Mouse (Mus musculus) liver, embryonic 12.5 days (tissue): ENCODE data around the gene Itga11. TPM values are rescaled to one million over a fixed set of nuclear protein-coding genes. Genes with fewer than 3 reads are reported as not detected.
"Not testable (repeated sequence)": the region's sequence is repeated elsewhere in the genome, so short reads cannot be mapped to it uniquely, and the experiment has no call there.

Experiments
- ATAC-seq: fragments of 200-750 bp; cut with Nextera tagmentation; 2 replicates; pipeline ENCODE4 v1.8.0; 2017; ENCODE audit warnings: moderate number of reproducible peaks, mild to moderate bottlenecking, moderate library complexity
- H3K27ac ChIP-seq: fragments of 300-500 bp; sonication (generic); 2 replicates; pipeline ENCODE4 v1.5.1; 2016; ENCODE audit warnings: mild to moderate bottlenecking
- H3K27me3 ChIP-seq: fragments of 300-500 bp; sonication (generic); replicated peaks from 2 replicates; pipeline ENCODE4 v1.6.1; 2016; ENCODE audit warnings: mild to moderate bottlenecking, moderate library complexity
- H3K36me3 ChIP-seq: fragments of 300-500 bp; sonication (generic); 2 replicates; pipeline ENCODE4 v1.6.1; 2016; ENCODE audit warnings: mild to moderate bottlenecking, moderate library complexity
- H3K4me1 ChIP-seq: fragments of 300-500 bp; sonication (generic); 2 replicates; pipeline ENCODE4 v1.6.1; 2016
- H3K4me2 ChIP-seq: fragments of 300-500 bp; sonication (generic); 2 replicates; pipeline ENCODE4 v1.6.1; 2016; ENCODE audit warnings: mild to moderate bottlenecking, moderate library complexity
- H3K4me3 ChIP-seq: fragments of 300-500 bp; sonication (generic); 2 replicates; pipeline ENCODE4 v1.5.1; 2016; ENCODE audit warnings: mild to moderate bottlenecking, moderate library complexity
- H3K9ac ChIP-seq: fragments of 300-500 bp; sonication (generic); 2 replicates; pipeline ENCODE4 v1.6.1; 2016; ENCODE audit warnings: mild to moderate bottlenecking, moderate library complexity
- H3K9me3 ChIP-seq: fragments of 300-500 bp; sonication (generic); replicated peaks from 2 replicates; pipeline ENCODE4 v1.6.1; 2016; ENCODE audit warnings: mild to moderate bottlenecking, moderate library complexity
- WGBS: fragments of 180-500 bp; shearing (Covaris S2); methylation state at CpG from one replicate; pipeline ENCODE4 v1.1.7; 2016; ENCODE audit not compliant: insufficient replicate concordance; 5-methylcytosine and 5-hydroxymethylcytosine counted together
- polyA plus RNA-seq: library from polyadenylated mRNA; unstranded; fragments of >200 nt; fragmentation: Nextera tagmentation; extraction: Ambion mirVana; gene quantifications from 2 replicates; pipeline ENCODE4 v1.2.1, GENCODE M21; 2016

The Itga11 gene
- polyA plus RNA-seq, 1 experiment from 2014 or later, result 0.21 TPM

DNA sequence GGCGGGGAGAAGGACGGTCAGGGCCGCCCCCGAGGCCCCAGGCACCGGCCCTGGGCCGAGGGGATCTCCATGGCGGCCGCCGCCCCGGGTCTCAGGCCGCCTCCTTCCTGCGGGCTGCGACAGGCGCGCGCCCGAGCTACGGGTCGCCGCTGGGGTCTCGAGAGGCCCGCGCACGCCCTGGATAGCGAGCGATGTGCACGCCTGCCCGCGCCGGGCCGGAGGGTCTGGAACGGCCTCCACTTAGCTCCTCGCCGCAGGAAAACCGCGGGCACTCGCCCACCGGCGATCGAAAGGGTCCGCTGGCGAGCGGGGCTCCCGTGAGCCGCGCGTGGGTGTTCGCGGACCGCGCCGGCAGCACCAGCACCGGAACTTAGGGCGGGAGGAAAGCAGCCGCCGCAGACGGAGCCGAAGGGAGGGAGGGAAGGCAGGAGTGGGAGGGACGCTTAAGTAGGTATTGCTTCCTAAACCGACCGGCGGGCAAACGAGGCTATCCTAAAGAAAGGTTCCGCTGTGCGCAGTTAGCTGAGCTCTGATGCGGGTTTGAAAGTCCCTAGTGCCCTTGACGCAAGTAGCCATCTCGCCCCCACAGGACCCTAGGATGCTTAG is 134.0 kb downstream of the Itga11 start, which contains the start of gene Fem1b:
Gene Fem1b (minus strand): TSS at position 419 of the 606 bp plus-strand sequence.
- peaks cover 44% of the 10 kb centered on the region for H3K4me1 ChIP-seq
- peak within 1 kb of the TSS; percentile 84 for H3K4me3 ChIP-seq
- H3K9me3 ChIP-seq, result no peaks in the 10 kb centered on the region
- peak; percentile 84 for ATAC-seq
- WGBS, result 1% methylated on average over 68 of the region's 68 CpGs
- H3K27ac ChIP-seq, result peak within 1 kb of the TSS; percentile 94
- H3K27me3 ChIP-seq, result no peaks in the 10 kb centered on the region
- peak within 1 kb of the TSS; percentile 93 for H3K4me2 ChIP-seq
- peak within 1 kb of the TSS; percentile 95 for H3K9ac ChIP-seq
- peaks cover 14% of the 10 kb centered on the region; the same call in 1 of the 2 replicates for H3K36me3 ChIP-seq

DNA sequence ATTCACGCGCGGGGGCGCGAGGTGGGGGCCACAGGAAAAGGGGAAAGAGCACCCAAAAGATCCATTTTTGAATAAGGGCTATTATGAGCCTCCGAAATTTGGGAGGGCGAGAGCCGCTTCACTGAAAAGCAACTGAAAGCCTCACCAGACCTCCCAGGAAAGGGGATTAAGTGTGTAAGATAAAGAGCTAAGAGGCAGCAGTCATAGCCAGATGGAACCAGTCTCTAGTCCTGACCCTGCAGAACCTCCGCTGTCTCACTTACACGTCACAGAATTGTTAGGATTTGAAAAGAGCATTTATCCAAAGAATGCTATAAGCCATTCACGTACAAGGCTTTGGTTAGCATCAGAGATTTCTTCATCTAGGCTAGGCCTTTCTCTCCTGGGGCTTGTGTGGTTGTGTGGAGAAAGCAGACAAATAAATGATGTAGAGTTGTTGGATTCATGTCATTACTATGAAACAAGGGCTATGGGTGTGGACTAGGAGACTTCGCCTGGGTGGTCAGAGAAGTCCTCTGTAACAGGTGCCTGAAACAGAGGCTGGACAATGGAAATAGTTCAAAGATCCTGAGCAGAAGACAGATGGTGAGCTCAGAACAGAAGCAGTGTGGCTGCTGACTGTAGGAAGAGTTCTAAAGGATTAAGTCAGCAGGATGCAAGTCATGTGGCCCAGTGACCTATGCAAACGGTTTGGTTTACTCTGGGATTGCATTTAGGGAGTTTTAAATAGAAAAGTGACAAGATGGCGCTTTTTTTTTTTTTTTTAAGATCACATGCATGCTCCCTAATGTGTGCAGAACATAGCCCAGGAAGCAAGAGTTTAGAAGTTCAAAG is 134.8 kb downstream of the Itga11 start:
- Histone ChIP-seq H3K27me3 (no peaks in the 10 kb centered on the region), H3K9ac (peak overlapping the region; percentile 95), H3K4me2 (peak overlapping the region; percentile 93), H3K9me3 (no peaks in the 10 kb centered on the region), H3K27ac (peak overlapping the region; percentile 94), H3K36me3 (peaks cover 8% of the 10 kb centered on the region; the same call in 1 of the 2 replicates), H3K4me3 (peak overlapping the region; percentile 84), H3K4me1 (peaks cover 38% of the 10 kb centered on the region)
- 24% methylated on average over 14 of the region's 14 CpGs for WGBS
- no peak for ATAC-seq

DNA sequence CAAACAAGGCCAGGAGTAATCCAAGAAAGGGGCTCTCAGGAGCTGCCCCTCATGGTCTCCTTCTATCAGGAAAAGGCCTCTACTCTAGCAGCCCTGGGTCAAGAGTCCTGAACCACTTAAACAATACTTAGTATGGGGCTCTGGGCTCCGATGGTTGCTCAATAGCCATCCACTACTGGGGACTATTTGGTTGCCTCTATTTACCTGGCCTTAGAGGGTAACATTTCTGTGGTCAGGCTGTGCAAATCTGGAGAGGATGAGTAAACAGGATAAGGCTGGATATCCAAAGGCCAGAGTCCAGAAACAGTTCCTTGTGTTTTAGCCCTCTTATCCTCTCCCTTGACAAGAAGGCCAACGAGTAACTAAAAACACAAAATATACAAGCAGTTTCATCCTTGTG is 137.1 kb downstream of the Itga11 start:
- 72% methylated on average over 2 of the region's 2 CpGs for WGBS
- no peaks in the 10 kb centered on the region for H3K9me3 ChIP-seq
- no peaks in the 10 kb centered on the region for H3K27me3 ChIP-seq
- no peaks in the 10 kb centered on the region for H3K36me3 ChIP-seq
- peak overlapping the region; percentile 38; the same call in 1 of the 2 replicates for H3K27ac ChIP-seq
- no peak for ATAC-seq
- H3K9ac ChIP-seq, result no peak overlapping the region
- H3K4me1 ChIP-seq, result peaks cover 35% of the 10 kb centered on the region
- H3K4me3 ChIP-seq, result no peak overlapping the region
- no peak overlapping the region for H3K4me2 ChIP-seq

DNA sequence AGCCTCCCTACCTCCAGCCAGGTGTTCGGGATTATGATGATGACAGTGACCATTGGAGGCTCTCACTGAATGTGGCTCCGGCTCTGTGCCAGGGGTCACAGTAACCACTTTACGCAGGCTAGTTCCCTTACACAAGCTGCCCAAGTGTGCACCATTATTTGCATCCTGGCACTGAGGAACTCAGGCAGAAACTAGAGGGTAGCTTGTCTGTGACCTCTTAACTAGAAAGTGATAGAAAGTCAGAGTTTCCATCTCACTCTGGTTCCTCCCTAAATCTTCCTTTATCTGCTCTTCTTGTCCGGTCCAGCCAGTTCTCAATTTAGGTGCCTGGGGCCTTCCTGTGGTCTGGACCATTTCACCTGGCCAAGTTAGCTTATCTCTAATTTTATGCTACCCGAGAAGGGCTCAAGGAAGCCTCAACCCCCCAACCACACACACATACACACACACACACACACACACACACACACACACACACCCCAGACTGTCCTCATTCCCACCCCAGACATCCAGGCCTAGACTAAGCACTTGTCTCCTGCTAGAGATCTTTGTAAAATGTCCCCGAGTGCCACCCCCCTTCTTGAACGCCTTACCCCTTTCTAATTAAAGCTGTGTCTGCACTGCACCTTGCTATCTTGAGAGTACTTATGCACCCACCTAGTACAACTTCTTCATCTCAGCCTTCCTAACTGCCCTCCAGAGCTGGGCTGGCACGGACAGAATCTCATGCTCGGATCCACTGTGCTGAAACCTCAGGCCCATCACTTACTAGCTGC is 138.9 kb downstream of the Itga11 start:
- 66% methylated on average over 9 of the region's 9 CpGs for WGBS
- H3K4me1 ChIP-seq, result peaks cover 28% of the 10 kb centered on the region
- no peak overlapping the region for H3K4me2 ChIP-seq
- H3K27ac ChIP-seq, result no peak overlapping the region
- no peak for ATAC-seq
- H3K9ac ChIP-seq, result no peak overlapping the region
- no peaks in the 10 kb centered on the region for H3K36me3 ChIP-seq
- no peak overlapping the region for H3K4me3 ChIP-seq
- H3K9me3 ChIP-seq, result no peaks in the 10 kb centered on the region
- H3K27me3 ChIP-seq, result no peaks in the 10 kb centered on the region

DNA sequence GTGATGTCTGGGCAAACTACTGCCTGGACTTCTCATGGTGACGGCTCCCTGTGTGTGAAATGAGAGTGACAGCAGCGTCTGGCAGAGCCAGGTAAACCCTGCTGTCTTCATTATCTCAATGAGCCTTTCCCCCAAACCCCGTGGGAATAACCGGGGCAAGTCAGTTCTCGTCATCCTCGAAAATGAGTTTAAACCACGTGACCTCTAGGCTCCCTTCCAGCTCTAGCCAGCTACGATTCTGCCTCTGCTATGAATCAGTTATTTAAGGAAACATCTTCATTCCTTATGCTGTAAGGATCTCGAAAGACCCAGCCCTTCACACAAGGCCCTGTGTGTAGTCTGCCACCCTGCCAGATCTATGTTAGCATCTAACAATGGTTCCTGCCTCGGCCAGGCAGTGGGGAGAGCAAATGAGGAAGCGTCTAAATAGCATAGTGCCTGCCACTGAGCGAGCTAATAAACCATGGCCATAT is 139.5 kb downstream of the Itga11 start:
- Histone ChIP-seq H3K4me3 (no peak overlapping the region), H3K9ac (no peak overlapping the region), H3K27me3 (no peaks in the 10 kb centered on the region), H3K4me1 (peaks cover 26% of the 10 kb centered on the region), H3K4me2 (no peak overlapping the region), H3K9me3 (no peaks in the 10 kb centered on the region), H3K36me3 (no peaks in the 10 kb centered on the region), H3K27ac (no peak overlapping the region)
- ATAC-seq, result no peak
- WGBS, result 55% methylated on average over 12 of the region's 12 CpGs

DNA sequence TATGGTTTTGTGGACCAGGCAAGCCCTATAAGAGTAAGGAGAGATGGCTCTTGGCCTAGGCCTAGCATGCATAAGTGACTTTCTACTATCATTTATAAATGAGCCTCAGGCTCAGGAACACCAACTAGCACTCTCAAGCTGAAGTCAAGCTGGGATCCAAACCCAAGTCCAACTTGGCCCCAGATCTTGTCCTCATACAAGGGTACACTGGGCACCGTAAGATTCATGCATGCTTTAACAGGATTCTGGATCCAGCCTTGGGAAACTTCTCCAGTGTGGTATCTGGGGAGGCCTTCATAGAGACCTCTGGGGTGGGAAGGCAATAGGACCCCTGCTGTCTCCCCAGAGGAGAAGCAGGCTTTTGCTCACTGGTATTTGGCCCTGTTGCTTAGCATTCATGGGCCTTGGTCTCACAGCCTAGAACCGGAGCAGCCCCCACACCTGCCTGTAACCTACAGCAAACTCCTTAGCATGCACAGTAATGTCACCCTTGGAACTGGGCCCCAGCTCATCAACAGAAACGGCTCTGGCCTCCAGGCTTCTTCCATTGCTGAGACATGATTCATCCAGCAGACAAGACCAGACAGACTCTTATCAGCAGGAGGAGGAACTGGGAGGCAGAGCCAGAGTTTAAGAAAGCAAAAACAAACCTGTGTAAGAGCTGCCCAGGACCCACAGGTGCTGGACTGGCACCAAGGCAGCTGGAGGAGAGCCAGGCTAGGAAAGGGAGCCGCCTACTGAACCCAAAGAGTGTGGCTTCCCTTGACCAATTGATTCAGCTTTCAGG is 140.4 kb downstream of the Itga11 start:
- no peaks in the 10 kb centered on the region for H3K27me3 ChIP-seq
- H3K4me3 ChIP-seq, result no peak overlapping the region
- no peak overlapping the region for H3K27ac ChIP-seq
- H3K4me1 ChIP-seq, result peaks cover 17% of the 10 kb centered on the region
- WGBS, result 59% methylated on average over 4 of the region's 4 CpGs
- no peak overlapping the region for H3K4me2 ChIP-seq
- H3K9ac ChIP-seq, result no peak overlapping the region
- H3K36me3 ChIP-seq, result no peaks in the 10 kb centered on the region
- H3K9me3 ChIP-seq, result no peaks in the 10 kb centered on the region
- ATAC-seq, result no peak

DNA sequence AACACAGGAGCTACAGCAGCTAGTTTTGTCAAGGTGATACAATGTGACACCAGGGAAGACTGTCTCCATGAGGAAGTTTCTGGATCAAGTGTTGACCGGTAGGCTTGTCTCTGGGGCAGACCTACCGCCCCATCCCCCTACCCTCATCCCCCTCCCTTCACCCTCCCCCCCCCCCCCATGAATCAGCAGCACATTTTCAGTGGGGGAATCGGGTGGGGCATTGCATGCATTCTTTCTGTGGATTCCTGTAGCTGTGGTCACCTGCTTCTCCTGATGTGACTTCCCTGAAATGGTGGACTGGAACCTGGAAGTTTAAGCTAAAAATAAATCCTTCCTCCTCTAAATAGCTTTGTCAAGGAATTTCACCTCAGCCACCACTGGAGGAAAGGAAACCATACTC is 141.9 kb downstream of the Itga11 start:
- no peaks in the 10 kb centered on the region for H3K9me3 ChIP-seq
- H3K9ac ChIP-seq, result no peak overlapping the region
- no peak overlapping the region for H3K4me2 ChIP-seq
- H3K27me3 ChIP-seq, result no peaks in the 10 kb centered on the region
- no peak for ATAC-seq
- H3K4me1 ChIP-seq, result peaks cover 14% of the 10 kb centered on the region
- no peak overlapping the region for H3K4me3 ChIP-seq
- no peak overlapping the region for H3K27ac ChIP-seq
- no peaks in the 10 kb centered on the region for H3K36me3 ChIP-seq
- WGBS, result 58% methylated on average over 3 of the region's 3 CpGs

DNA sequence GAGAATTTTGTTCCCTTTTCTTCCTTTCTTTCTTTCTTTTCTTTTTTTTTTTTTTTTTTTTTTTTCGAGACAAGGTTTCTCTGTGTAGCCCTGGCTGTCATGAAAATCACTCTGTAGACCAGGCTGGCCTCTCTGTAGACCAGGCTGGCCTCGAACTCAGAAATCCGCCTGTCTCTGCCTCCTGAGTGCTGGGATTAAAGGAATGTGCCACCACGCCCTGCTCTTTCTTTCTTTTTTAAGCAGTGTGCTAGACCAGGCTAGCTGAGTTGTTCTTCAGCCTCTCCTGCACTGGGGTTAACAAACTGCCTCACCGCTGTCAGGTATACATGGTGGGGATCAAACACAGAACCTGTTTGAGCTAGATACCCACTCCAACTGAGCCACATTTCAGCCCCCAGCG is 142.3 kb downstream of the Itga11 start:
- not testable (repeated sequence) for H3K36me3 ChIP-seq, H3K9ac ChIP-seq, H3K27ac ChIP-seq, H3K4me2 ChIP-seq, H3K9me3 ChIP-seq, ATAC-seq, H3K4me3 ChIP-seq, H3K27me3 ChIP-seq
- peaks cover 16% of the 10 kb centered on the region for H3K4me1 ChIP-seq
- 76% methylated on average over 6 of the region's 6 CpGs for WGBS

DNA sequence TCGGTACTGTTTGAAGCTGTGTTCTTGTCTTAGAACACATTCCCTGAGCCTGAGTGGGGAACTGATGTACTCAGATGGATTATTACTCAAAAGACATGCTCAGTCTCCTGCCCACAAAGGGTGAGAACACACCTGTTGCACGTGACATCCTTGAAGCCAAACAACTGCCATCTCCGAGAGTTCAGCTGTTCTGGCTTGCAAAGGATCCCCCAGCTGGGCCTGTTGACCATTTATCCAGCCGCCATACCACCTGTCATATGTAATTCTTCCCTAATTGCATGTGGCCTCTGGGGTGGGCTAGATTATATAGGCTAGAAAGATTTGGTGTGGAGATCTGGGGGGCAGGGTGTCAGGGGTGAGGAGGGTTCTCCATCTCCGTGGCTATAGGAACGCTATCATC is 143.2 kb downstream of the Itga11 start:
- 78% methylated on average over 6 of the region's 6 CpGs for WGBS
- Histone ChIP-seq H3K4me2 (no peak overlapping the region), H3K27me3 (no peaks in the 10 kb centered on the region), H3K36me3 (no peaks in the 10 kb centered on the region), H3K4me1 (peaks cover 25% of the 10 kb centered on the region), H3K4me3 (no peak overlapping the region), H3K9ac (no peak overlapping the region), H3K27ac (no peak overlapping the region), H3K9me3 (no peaks in the 10 kb centered on the region)
- no peak for ATAC-seq

DNA sequence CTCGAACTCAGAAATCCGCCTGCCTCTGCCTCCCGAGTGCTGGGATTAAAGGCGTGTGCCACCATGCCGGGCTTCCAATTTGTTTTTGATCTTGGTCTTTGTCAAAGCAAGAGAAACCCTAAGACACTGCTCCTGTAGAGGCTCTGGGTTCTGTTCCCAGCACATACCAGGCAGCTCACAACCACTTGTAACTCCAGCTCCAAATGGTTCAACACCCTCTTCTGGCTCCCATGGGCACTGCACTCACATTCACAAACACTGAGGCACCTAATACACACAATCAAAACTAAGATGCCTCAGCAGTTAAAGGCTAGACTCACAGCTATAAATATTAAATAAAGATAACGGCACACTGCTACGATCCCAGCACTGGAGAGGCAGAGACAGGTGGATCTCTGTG is 144.2 kb downstream of the Itga11 start:
- 89% methylated on average over 7 of the region's 7 CpGs for WGBS
- peaks cover 35% of the 10 kb centered on the region for H3K4me1 ChIP-seq

DNA sequence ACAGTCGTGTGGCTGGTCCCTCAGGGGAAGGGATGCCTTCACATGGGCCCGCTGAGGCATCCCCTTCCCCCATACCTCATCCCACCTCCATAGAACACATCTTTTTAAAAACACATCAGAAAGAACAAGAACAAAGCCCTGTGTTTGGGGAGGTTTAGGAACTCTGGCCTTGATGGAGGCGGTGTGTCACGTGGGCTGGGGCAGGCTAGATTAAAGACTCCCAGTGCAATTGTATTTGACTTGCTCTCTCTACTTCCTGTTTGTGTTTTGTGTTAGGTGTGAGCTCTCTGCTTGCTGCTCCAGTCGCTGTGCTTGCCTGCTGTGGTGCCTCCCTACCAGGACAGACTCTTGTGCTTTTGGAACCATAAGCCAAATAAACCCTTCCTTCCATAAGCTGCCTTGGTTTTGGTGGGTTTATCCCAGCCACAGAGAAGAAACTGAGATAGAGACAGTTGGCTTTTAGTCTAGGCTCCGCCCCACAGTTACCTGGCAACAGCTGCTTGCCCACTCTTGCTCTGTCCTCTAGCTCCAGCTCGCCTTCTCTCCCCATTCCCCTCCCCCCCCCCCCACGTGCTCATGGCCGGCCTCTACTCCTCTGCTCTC is 148.3 kb downstream of the Itga11 start:
- no peak overlapping the region for H3K4me3 ChIP-seq
- H3K9me3 ChIP-seq, result no peaks in the 10 kb centered on the region
- WGBS, result 21% methylated on average over 9 of the region's 9 CpGs
- H3K4me1 ChIP-seq, result peaks cover 47% of the 10 kb centered on the region
- H3K27me3 ChIP-seq, result no peaks in the 10 kb centered on the region
- peak overlapping the region; percentile 34; the same call in 1 of the 2 replicates for H3K9ac ChIP-seq
- H3K4me2 ChIP-seq, result peak overlapping the region; percentile 46
- H3K36me3 ChIP-seq, result no peaks in the 10 kb centered on the region
- peak overlapping the region; percentile 69 for H3K27ac ChIP-seq
- ATAC-seq, result peak; percentile 34

More for the DNA sequence above, 144.2 kb downstream of the Itga11 start:
- H3K9ac ChIP-seq, result no peak overlapping the region
- no peak overlapping the region for H3K4me3 ChIP-seq
- H3K4me2 ChIP-seq, result no peak overlapping the region
- no peak for ATAC-seq
- no peaks in the 10 kb centered on the region for H3K36me3 ChIP-seq
- no peaks in the 10 kb centered on the region for H3K27me3 ChIP-seq
- no peaks in the 10 kb centered on the region for H3K9me3 ChIP-seq
- H3K27ac ChIP-seq, result no peak overlapping the region
